Mouse (Mus musculus) kidney, postnatal 36 days (tissue): ENCODE results near the gene Dock6.
"Not testable (repeated sequence)": the region's sequence is repeated elsewhere in the genome, so short reads cannot be mapped to it uniquely, and the experiment has no call there.

Experiments used
- DNase-seq, 2 experiments: peaks; one replicate each; pipeline ENCODE4 v3.0.0; 2021 to 2022; ENCODE audit warnings: mixed read lengths in 2 of 2

Gene Dock6

DNA sequence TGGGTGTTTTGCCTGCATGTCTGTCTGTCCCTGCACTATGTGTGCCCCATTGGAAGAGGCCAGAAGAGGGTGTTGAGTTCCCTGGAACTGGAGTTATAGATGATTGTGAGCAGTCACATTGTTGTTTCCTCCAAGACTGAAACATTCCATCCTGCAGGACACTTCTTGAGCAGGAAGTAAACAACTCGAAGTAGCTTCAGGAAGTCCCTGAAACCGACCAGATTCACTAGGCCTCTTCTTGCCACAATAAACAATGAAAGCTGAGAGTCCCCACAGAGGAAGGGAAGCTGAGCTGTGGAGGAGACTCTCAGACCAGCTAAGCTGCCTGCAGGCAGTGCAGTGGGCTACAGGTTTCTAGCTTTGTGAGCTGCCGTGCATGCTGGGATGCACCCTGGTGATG lies 74.7 kb downstream of the Dock6 start:
- no peak for DNase-seq

DNA sequence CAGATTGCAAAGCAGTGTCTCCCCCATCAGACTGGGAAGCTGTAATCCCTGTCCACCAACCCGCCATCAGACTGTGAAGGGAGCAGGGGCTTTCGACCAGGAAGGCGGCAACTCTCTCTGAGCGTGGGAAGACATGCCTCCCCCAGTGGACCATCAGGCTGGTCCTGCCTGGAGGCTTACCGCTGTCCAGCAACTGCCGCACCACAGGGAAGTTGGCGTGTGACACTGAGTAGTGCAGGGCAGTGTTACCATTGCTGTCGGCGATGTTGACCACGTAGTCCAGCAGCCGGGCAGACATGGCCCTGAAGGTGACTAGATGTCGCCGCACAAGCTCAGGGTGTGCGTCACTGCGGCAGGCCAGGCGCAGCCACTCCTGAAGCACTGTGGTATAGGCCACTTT lies 78.1 kb downstream of the Dock6 start:
- DNase-seq = no peak

DNA sequence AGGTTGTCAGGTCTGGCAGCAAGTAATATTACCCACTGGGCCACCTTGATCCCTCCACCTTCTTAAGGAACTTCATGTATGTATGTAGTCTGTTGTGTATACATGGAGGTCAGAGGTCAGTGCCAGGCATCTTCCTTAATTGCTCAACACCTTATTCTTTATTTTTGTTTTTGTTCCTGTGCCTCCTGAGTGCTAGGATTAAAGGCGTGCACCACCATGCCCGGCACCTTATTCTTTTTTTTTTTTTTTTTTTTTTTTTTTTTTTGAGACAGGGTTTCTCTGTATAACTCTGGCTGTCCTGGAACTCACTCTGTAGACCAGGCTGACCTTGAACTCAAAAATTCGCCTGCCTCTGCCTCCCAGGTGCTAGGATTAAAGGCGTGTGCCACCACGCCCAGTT lies 79.0 kb downstream of the Dock6 start:
- DNase-seq = not testable (repeated sequence)

DNA sequence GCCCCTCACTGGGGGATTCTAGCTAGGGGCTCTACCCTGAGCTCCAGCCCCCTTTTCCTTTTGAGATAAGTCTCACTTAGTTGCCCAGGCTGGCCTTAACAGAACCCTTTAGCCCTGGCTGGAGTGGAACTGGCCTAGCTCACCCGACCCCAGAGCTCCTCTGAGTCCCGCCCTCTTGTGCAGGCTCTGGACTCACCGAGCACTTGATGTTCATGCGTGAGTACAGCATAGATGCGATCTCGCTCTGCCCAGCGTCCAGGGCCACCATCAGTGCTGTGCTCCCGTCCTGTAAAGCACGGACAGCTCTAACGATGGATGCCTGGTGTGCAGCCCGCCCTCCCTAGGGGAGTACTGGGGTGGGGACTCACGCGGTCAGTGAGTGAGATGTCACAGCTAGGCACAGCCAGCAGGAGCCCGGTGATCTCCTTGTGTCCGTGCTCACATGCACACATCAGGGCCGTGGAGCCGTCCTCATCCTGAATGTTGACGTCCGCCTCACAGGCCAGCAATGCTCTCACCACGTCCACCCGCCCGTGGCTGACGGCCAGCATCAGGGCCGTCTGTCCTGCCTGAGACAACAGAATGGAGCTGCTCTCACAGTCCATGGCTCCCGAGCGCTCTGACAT lies 82.8 kb downstream of the Dock6 start:
- DNase-seq = peak in 1 of 2 experiments; percentile 40

DNA sequence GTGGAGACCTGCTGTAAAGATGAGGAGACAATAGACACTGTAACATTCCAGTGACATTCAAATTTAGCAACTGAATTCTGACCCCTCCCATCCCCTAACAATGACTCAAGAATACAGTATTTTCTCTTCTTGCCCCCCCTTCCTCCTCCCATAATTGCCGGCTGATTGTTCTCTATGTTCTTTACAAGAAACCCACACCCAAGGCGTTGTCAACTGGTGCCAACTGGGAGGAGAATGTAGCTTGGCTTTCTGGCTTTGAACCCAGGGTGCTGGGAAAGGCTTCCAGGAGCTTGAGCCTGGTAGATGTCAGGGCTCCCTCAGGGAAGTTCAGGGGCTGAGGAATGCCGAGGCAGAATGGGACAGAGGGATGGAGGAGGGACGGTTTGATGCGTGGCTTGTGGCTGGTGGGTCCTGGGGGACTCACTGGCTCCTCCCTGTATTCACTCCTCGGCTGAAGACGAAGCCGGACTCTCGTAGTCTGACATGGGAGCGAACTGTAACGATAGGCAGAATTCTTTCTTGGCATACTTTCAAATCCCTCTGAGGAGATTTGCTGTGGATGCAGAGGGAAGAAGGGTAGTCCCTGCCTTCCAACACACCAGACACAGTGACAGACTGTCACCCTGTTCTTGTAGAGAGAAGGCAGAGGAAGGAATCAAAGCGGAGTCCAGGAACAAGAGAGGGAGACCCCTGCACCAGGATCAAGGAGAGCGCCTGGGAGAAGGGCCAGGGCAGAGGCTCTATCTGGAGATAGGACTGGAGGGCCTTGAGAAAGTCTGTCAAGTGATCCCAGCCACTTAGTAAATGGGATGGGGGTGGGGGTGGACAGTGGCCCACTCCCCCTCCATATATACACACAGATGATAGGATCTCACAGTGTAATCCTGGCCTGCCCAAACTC lies 83.7 kb downstream of the Dock6 start:
- DNase-seq = no peak

DNA sequence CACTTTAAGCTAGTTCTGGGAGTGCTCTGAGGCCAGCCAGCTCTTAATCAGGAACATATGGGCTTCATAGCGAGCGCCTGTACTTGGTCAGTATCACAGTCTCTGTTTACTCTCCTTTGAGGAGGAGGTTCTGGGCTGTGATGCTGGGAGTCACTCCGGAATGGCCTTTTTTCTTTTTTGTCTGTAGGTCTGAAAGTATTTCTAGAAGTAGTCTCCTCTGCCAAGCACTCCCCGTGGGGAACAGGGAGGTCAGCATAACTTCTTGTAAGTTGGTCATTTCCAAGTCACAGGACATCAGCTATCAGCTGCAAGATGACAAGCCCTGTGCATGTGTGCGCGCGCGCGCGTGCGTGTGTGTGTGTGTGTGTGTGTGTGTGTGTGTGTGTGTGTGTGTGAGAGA lies 84.5 kb downstream of the Dock6 start:
- DNase-seq = peak; percentile 16 to 30

DNA sequence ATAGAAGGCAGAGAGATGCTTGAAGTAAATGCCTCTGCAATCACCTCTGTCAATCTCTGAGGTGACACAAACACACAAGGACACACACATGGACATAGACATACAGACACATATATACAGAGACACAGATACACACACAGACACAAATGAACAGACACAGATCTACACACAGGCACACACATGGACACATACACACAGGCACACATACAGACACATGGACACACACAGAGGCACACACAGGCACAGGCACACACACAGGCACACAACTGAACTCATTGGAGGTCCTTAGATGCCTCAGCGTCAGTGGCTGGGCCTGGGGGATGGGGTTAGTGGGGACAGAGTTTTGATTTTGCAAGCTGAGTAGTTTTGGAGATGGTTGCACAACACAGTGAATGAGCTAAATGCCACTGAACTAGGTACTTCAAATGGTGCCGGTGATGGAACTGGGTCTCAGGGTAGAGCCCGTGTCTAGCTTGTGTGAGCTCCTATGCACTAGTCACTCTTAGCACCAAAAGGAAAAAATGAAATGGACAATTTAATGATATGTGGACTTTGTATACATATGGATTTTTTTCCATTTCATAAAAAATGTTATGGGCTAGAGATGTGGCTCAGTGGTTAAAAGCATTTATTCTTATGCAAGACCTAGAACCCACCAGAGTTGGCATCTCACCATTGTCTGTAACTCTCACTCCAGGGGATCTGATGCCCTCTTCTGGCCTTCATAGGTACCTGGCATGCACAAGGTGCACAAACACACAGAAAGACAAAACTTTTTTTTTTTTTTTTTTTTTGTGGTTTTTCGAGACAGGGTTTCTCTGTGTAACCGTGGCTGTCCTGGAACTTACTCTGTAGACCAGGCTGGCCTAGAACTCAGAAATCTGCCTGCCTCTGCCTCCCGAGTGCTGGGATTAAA lies 88.1 kb downstream of the Dock6 start:
- DNase-seq = no peak

DNA sequence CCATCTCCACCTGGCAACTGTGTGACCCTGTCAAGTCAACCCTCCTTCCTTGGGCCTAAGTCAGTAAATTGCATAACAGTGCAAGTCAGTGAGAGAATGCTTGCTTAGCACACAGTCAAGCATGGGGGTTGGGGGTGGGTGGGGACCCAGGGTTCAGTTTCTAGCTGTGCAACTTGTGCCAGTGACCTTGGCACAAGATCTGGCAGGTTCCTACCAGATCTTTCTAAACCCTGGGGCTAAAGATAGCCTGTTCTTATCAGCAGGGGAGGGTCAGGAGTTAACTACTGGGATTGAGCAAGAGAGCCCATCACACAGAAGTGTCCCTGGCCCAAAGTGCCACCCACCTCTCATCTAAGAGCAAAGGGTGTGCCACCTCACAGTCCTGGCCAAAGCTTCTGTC lies 90.3 kb downstream of the Dock6 start:
- DNase-seq = peak in 1 of 2 experiments; percentile 43

DNA sequence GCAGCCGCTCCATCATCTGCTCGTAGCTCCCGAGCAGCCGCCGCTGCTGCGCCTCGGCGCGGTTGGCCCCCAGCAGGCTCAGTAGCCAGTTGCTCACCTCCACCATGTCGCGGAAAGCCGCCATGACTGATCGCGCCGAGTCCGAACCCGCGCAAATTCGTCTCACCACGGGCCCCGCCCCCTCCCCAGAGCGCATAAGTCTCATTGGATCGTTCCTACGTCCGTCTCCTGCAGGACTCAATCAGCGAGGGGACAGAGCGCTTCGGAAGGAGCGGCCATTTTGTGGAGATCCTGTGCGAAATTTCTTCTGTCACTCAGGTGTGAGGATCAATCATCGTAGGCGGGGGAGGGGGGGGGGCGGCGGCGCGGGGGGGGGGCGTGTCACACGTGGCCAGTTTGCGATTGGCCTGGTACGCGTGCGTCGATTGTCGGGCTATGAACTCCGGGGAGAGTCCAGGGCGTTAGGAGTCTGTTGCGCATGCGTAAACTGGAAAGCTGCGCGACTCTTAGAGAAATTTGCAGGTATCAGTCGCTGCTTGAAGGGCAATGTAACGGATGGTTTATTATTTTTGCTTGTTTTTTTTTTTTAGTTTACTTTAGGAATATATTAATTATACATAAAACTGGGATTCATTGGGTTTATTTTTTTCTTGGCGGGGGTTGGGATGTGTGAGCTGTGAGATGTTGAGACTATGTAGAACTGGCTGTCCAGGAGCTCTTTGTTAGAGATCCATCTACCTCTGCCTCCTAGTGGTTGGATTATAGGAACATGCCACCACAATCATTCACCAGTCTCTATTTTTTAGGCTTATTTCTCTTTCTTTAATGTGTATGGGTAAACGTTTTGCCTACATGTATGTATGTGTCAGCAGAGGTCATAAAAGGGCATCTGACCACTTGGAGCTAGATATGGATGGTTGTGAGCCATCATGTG lies 92.0 kb downstream of the Dock6 start, which contains the start of gene Spc24:
TSS of gene Spc24 (minus strand) at position 149 of the 934 bp plus-strand sequence.
- peak; percentile 97 for DNase-seq

DNA sequence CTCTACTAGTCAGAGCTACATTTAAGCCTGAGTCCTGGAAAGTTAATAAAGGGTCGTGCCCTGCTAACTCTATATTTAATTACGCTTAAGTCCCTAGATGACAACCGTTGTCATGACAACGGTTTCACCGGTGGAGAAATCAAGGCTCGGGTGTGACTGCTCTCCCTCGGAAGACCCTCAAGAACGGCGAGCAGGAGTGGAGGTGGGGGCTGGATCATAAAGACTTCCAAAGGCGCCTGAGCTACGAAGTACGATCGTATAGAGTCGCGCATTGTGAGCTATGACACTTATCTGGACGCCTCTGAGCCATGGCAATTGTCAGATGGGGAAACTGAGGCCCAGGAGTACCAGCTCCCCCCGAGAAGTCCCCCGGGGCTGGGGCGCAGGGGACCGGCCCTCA lies 92.7 kb downstream of the Dock6 start:
- DNase-seq = no peak

DNA sequence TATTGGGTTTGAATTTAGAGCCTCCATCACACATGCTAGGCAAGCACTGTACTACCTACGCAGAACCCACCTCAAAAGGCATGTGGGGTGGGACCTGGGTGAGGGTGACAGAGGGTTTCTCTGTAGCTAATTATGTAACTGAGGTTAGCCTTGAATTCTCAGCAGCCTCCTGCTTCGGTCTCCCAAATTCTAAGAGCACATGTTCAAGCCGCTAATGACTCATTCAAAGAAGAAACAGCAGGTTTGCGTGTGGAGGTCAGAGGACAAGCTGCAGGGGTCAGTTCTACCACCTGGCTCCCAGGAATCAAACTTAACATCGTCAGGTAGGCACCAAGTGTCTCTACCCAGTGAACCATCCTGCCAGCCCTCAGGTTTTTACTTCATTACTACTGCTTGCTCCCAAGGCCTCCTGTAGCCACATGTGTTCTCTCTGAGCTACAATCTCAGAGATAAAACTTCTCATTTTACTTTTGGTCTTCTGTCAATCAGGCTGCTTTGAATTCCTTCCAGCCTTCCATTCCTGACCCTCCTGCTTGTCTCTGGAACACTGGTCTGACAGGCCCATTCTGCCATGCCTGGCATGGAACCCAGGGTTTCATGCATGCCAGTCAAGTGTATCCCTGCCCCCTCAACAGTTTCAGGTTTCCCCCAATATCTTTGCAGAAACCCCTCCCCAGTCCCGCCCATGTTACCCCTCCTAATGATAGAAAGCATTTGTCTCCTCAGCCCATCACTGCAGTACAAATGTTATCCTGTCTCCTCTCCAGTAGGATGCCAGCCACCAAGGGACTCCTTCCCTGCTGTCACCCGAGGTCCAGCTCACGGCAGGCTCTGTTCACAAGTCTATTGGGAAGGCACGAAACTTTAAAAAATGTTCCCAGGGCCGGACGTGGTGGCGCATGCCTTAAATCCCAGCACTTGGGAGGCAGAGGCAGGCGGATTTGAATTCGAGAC lies 93.6 kb downstream of the Dock6 start:
- DNase-seq = no peak

DNA sequence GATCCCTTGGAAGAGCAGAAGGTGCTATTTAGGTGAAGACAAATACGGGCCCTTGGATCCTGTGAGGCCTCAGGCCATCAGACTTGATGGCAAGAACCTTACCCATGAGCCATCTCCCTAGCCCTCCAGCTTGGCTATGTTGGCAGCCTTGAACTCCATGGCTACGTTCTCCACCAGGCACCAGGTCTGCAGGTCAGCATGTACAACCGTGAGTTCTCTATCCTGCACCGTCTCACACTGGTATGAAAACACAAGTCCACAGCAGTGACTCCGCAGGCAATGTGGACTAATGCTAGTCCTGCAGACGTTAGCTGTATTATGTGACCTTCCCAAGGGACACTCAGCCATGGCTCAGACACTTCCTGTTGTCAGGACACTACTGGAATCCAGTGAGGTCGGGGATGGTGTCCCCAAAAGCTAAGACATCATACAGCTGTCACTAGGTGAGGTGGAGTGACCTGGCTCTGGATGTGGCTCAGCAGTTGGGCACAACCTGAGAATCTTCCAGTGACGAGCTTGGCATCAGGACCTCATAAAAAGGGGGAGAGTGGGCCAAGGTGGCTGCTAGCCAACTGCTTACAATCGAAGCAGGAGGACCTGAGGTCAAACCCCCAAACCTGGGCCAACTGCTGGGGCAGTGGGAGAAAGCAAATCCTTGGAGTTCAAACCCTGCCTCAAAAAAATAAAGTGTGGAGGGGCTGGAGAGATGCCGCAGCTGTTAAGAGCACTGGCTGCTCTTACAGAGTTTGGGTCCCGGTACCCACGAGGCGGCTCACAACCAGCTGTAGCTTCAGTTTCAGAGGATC lies 97.7 kb downstream of the Dock6 start:
- DNase-seq = peak; percentile 27 to 44

DNA sequence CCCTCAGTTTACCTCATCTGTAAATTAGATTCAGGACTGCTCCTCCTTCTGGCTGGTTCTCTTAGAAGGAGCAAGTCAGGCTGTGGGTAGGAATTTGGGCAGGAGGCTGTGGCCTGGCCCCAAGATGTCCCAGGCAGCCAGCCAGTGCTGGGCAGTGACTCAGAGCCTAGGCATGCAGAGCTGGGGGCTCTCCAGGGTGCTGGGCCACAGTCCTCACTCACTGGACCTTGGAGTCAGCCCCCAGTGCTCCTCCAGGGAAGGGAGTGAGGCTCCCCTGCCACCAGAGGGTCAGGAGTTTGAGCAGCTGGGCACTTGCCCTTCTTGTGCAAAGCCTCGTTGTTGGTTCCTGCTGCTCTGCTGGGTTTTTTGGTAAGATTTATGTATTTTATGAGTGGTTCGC lies 98.4 kb downstream of the Dock6 start:
- DNase-seq = peak; percentile 79

DNA sequence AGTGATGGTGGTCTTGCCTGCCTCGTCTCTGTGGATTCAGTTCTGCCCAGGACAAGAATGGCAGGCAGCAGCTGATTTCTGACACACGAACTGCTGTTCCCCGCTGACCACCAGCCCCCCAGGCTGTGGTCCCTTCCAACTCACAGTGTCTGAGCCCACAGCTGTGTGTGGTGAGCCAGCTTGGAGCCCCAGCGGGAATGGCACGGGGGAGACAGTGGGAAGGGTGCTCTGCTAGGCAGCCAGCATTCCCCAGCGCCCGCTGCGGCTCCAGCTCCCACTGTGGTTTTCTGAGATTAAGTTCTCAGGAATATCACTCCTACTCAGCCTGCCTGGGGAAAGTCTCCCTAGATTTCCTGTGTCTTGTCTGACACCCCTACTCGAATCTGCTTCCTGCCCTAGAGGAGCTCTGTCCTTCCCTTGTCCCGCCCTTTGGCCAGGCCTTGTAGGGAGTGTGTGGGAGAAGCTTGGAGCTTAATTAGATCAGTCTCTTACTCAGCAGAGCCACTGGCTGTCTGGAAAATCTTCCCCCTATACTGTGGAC lies 100.1 kb downstream of the Dock6 start:
- DNase-seq = peak; percentile 70 to 78

DNA sequence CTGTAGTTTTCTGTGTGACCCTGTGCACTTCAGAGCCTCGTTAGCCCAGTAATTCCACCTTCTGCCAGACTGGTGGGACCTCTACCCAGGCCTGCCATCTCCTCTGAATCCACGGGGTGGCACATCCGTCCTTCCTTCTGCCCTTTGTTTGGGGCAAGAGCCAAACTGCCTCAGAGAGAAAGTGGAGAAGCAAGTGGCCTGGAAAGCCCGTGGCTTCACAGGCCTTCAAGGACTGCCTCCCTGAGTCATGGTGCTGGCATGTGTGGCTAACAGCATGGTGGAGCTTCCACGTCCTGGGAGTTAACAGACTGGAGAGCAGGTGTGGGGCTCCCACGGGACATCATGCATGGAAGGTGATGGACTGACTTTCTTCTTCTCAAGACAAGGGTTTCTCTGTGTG lies 101.1 kb downstream of the Dock6 start:
- DNase-seq = peak in 1 of 2 experiments; percentile 55

DNA sequence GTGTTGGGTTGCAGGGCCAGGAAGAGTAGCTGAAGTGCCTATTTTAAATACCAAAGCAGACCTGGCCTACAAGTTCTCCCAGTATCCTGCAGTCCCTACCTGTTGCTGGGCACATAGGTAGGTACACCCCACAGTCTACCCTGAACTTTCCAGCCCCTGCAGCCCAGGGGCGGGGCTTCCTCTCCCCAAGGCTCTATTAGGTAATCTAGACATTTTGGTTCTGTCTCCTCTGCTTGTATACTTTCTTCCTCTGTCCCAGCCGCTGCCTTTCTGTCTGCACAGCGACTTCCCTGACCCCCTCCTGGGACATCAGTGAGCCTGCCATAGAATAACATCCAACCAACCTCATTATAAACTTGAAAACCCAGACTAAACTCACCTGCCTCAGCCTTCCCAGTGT lies 102.1 kb downstream of the Dock6 start:
- no peak for DNase-seq
